Mouse (Mus musculus) heart, embryonic 12.5 days (tissue): ENCODE results near the gene Abca7. TPM values are rescaled to one million over a fixed set of nuclear protein-coding genes. Genes with fewer than 3 reads are reported as not detected.
"Not testable (repeated sequence)": the region's sequence is repeated elsewhere in the genome, so short reads cannot be mapped to it uniquely, and the experiment has no call there.

Experiments used
- ATAC-seq: fragments of 200-750 bp; cut with Nextera tagmentation; 2 replicates; pipeline ENCODE4 v1.8.0; 2017; ENCODE audit warnings: moderate TSS enrichment, moderate library complexity; ENCODE audit not compliant: insufficient number of reproducible peaks, low FRiP score
- H3K27ac ChIP-seq: fragments of 300-500 bp; sonication (generic); 2 replicates; pipeline ENCODE4 v1.5.1; 2016; ENCODE audit warnings: mild to moderate bottlenecking, moderate library complexity; ENCODE audit not compliant: poor library complexity, severe bottlenecking
- H3K27me3 ChIP-seq: fragments of 300-500 bp; sonication (generic); replicated peaks from 2 replicates; pipeline ENCODE4 v1.6.1; 2016; ENCODE audit warnings: mild to moderate bottlenecking, moderate library complexity
- H3K36me3 ChIP-seq: fragments of 300-500 bp; sonication (generic); 2 replicates; pipeline ENCODE4 v1.6.1; 2016; ENCODE audit warnings: mild to moderate bottlenecking, moderate library complexity
- H3K4me1 ChIP-seq: fragments of 300-500 bp; sonication (generic); replicated peaks from 2 replicates; pipeline ENCODE4 v1.6.1; 2016; ENCODE audit warnings: mild to moderate bottlenecking
- H3K4me2 ChIP-seq: fragments of 300-500 bp; sonication (generic); 2 replicates; pipeline ENCODE4 v1.6.1; 2016; ENCODE audit warnings: mild to moderate bottlenecking, moderate library complexity
- H3K4me3 ChIP-seq: fragments of 300-500 bp; sonication (generic); 2 replicates; pipeline ENCODE4 v1.5.1; 2016; ENCODE audit warnings: mild to moderate bottlenecking
- H3K9ac ChIP-seq: fragments of 300-500 bp; sonication (generic); 2 replicates; pipeline ENCODE4 v1.6.1; 2016; ENCODE audit warnings: mild to moderate bottlenecking, moderate library complexity
- H3K9me3 ChIP-seq: fragments of 300-500 bp; sonication (generic); replicated peaks from 2 replicates; pipeline ENCODE4 v1.6.1; 2016; ENCODE audit warnings: mild to moderate bottlenecking, moderate library complexity
- WGBS: fragments of 180-500 bp; shearing (Covaris S2); methylation state at CpG from one replicate; pipeline ENCODE4 v1.1.7; 2016; 5-methylcytosine and 5-hydroxymethylcytosine counted together
- polyA plus RNA-seq: library from polyadenylated mRNA; unstranded; fragments of >200 nt; fragmentation: Nextera tagmentation; extraction: Ambion mirVana; gene quantifications from 2 replicates; pipeline ENCODE4 v1.2.1, GENCODE M21; 2016

Gene Abca7
- polyA plus RNA-seq, 1 experiment from 2014 or later = 5.1 TPM

- Histone ChIP-seq H3K4me1 (peaks cover 41% of the 10 kb centered on the region), H3K27ac (peak overlapping the region; percentile 97; the same call in 1 of the 2 replicates), H3K9ac (peak overlapping the region; percentile 86), H3K4me3 (peak overlapping the region; percentile 68), H3K36me3 (peaks cover 46% of the 10 kb centered on the region), H3K4me2 (peak overlapping the region; percentile 81)
- not testable (repeated sequence) for H3K9me3 ChIP-seq, H3K27me3 ChIP-seq, ATAC-seq
- 22% methylated on average over 3 of the region's 3 CpGs for WGBS
Observed at GRCm38 (mm10) chr10:80054911-80055310, 58.6 kb downstream of the Abca7 start.

GRCm38 (mm10) chr10:80055364-80055763, 59.1 kb downstream of the Abca7 start:
- Histone ChIP-seq H3K27ac (no peak overlapping the region), H3K4me2 (peak overlapping the region; percentile 81), H3K4me3 (peak overlapping the region; percentile 68), H3K27me3 (no peaks in the 10 kb centered on the region), H3K9ac (peak overlapping the region; percentile 86), H3K9me3 (no peaks in the 10 kb centered on the region), H3K36me3 (peaks cover 50% of the 10 kb centered on the region), H3K4me1 (peaks cover 38% of the 10 kb centered on the region)
- WGBS = 76% methylated on average over 5 of the region's 5 CpGs
- no peak for ATAC-seq

GRCm38 (mm10) chr10:80055891-80056290, 59.6 kb downstream of the Abca7 start:
- peak overlapping the region; percentile 86; the same call in 1 of the 2 replicates for H3K9ac ChIP-seq
- no peaks in the 10 kb centered on the region for H3K9me3 ChIP-seq
- peak overlapping the region; percentile 81; the same call in 1 of the 2 replicates for H3K4me2 ChIP-seq
- no peak for ATAC-seq
- H3K4me1 ChIP-seq = peaks cover 34% of the 10 kb centered on the region
- H3K36me3 ChIP-seq = peaks cover 56% of the 10 kb centered on the region
- WGBS = 56% methylated on average over 9 of the region's 10 CpGs
- H3K27ac ChIP-seq = no peak overlapping the region
- no peaks in the 10 kb centered on the region for H3K27me3 ChIP-seq
- peak overlapping the region; percentile 68 for H3K4me3 ChIP-seq

GRCm38 (mm10) chr10:80056506-80056905, 60.2 kb downstream of the Abca7 start:
- Histone ChIP-seq H3K4me2 (no peak overlapping the region), H3K27me3 (no peaks in the 10 kb centered on the region), H3K27ac (no peak overlapping the region), H3K9ac (no peak overlapping the region), H3K36me3 (peaks cover 62% of the 10 kb centered on the region), H3K4me1 (peaks cover 30% of the 10 kb centered on the region), H3K9me3 (no peaks in the 10 kb centered on the region), H3K4me3 (no peak overlapping the region)
- no peak for ATAC-seq
- WGBS = 82% methylated on average over 4 of the region's 4 CpGs

GRCm38 (mm10) chr10:80056976-80057682, 60.8 kb downstream of the Abca7 start:
- Histone ChIP-seq H3K27me3 (no peaks in the 10 kb centered on the region), H3K4me1 (peaks cover 23% of the 10 kb centered on the region), H3K9ac (no peak overlapping the region), H3K4me3 (no peak overlapping the region), H3K4me2 (no peak overlapping the region), H3K27ac (no peak overlapping the region), H3K36me3 (peaks cover 67% of the 10 kb centered on the region), H3K9me3 (no peaks in the 10 kb centered on the region)
- 90% methylated on average over 27 of the region's 27 CpGs for WGBS
- ATAC-seq = no peak

- WGBS = 70% methylated on average over 30 of the region's 30 CpGs
- Histone ChIP-seq H3K4me2 (no peak overlapping the region), H3K27me3 (no peaks in the 10 kb centered on the region), H3K9ac (no peak overlapping the region), H3K4me1 (peaks cover 17% of the 10 kb centered on the region), H3K4me3 (no peak overlapping the region), H3K36me3 (peaks cover 74% of the 10 kb centered on the region), H3K9me3 (no peaks in the 10 kb centered on the region), H3K27ac (no peak overlapping the region)
- no peak for ATAC-seq
Observed at GRCm38 (mm10) chr10:80057683-80058326, 61.5 kb downstream of the Abca7 start.

- Histone ChIP-seq H3K9me3 (no peaks in the 10 kb centered on the region), H3K27me3 (no peaks in the 10 kb centered on the region), H3K4me2 (no peak overlapping the region), H3K9ac (0 out of 2 replicates have a peak overlapping the region, but pooled peaks have one; percentile 14), H3K4me3 (no peak overlapping the region), H3K4me1 (peaks cover 7% of the 10 kb centered on the region; the same call in 1 of the 2 replicates), H3K36me3 (peaks cover 94% of the 10 kb centered on the region), H3K27ac (no peak overlapping the region)
- 90% methylated on average over 5 of the region's 5 CpGs for WGBS
- no peak for ATAC-seq
Observed at GRCm38 (mm10) chr10:80063104-80063503, 66.8 kb downstream of the Abca7 start.

GRCm38 (mm10) chr10:80063877-80064650, 67.8 kb downstream of the Abca7 start:
- WGBS = 79% methylated on average over 23 of the region's 23 CpGs
- Histone ChIP-seq H3K4me2 (no peak overlapping the region), H3K36me3 (peaks cover 86% of the 10 kb centered on the region), H3K27ac (no peak overlapping the region), H3K9ac (no peak overlapping the region), H3K27me3 (no peaks in the 10 kb centered on the region), H3K9me3 (no peaks in the 10 kb centered on the region), H3K4me1 (peaks cover 7% of the 10 kb centered on the region; the same call in 1 of the 2 replicates), H3K4me3 (no peak overlapping the region)
- ATAC-seq = no peak

Other genes starting within 250 kb of the Abca7 start
- 35.4 and 35.9 TPM in 2 replicates for gene Polrmt, start 249.9 kb upstream of the Abca7 start, polyA plus RNA-seq
- gene Fgf22, start 241.4 kb upstream of the Abca7 start, polyA plus RNA-seq = 0.22 and 0.38 TPM in 2 replicates
- 78.7 and 78.9 TPM in 2 replicates for gene Rnf126, start 229.5 kb upstream of the Abca7 start, polyA plus RNA-seq
- 21.1 and 21.9 TPM in 2 replicates for gene Fstl3, start 219.2 kb upstream of the Abca7 start, polyA plus RNA-seq
- gene Prss57, start 205.5 kb upstream of the Abca7 start, polyA plus RNA-seq = 0.24 TPM in 1 of 2 replicates, not detected in the other
- 72.4 and 80.8 TPM in 2 replicates for gene Palm, start 202.9 kb upstream of the Abca7 start, polyA plus RNA-seq
- gene Misp, start 175.5 kb upstream of the Abca7 start, polyA plus RNA-seq = 0.40 and 0.60 TPM in 2 replicates
- gene Ptbp1, start 142.1 kb upstream of the Abca7 start, polyA plus RNA-seq = 139 and 142 TPM in 2 replicates
- gene Prtn3, start 122.0 kb upstream of the Abca7 start, polyA plus RNA-seq = 1.8 and 2.0 TPM in 2 replicates
- gene Plppr3, start 121.9 kb upstream of the Abca7 start, polyA plus RNA-seq = 14.2 and 15.5 TPM in 2 replicates
- gene Elane, start 110.2 kb upstream of the Abca7 start, polyA plus RNA-seq = 0.47 TPM in 1 of 2 replicates, not detected in the other
- not detected in 2 replicates for gene Cfd, start 105.6 kb upstream of the Abca7 start, polyA plus RNA-seq
- gene Med16, start 87.6 kb upstream of the Abca7 start, polyA plus RNA-seq = 48.3 and 50.1 TPM in 2 replicates
- gene Gm26602, start 85.6 kb upstream of the Abca7 start, polyA plus RNA-seq = 16.8 and 19.3 TPM in 2 replicates
- gene Kiss1r, start 79.5 kb upstream of the Abca7 start, polyA plus RNA-seq = 0.45 and 0.55 TPM in 2 replicates
- gene R3hdm4, start 75.3 kb upstream of the Abca7 start, polyA plus RNA-seq = 92.8 and 97.3 TPM in 2 replicates
- gene Arid3a, start 69.5 kb upstream of the Abca7 start, polyA plus RNA-seq = 6.3 and 8.3 TPM in 2 replicates
- gene Wdr18, start 36.3 kb upstream of the Abca7 start, polyA plus RNA-seq = 78.8 and 89.6 TPM in 2 replicates
- gene Grin3b, start 25.8 kb upstream of the Abca7 start, polyA plus RNA-seq = 0.12 and 0.29 TPM in 2 replicates
- 20.8 and 20.9 TPM in 2 replicates for gene Tmem259, start 12.2 kb upstream of the Abca7 start, polyA plus RNA-seq
- gene Cnn2, start 7.9 kb upstream of the Abca7 start, polyA plus RNA-seq = 302 and 307 TPM in 2 replicates
- 7.5 and 8.5 TPM in 2 replicates for gene Arhgap45, start 20.2 kb downstream of the Abca7 start, polyA plus RNA-seq
- gene Polr2e, start 43.3 kb downstream of the Abca7 start, polyA plus RNA-seq = 132 and 135 TPM in 2 replicates
- 677 and 717 TPM in 2 replicates for gene Gpx4, start 50.7 kb downstream of the Abca7 start, polyA plus RNA-seq
- gene Sbno2, start 109.1 kb downstream of the Abca7 start, polyA plus RNA-seq = 13.0 and 14.6 TPM in 2 replicates
- 10.8 and 13.8 TPM in 2 replicates for gene Stk11, start 119.3 kb downstream of the Abca7 start, polyA plus RNA-seq
- gene Atp5d, start 142.1 kb downstream of the Abca7 start, polyA plus RNA-seq = 827 and 861 TPM in 2 replicates
- 1.7 and 3.6 TPM in 2 replicates for gene Cbarp, start 144.3 kb downstream of the Abca7 start, polyA plus RNA-seq
- 25.9 and 28.9 TPM in 2 replicates for gene Midn, start 151.8 kb downstream of the Abca7 start, polyA plus RNA-seq
- 110 and 118 TPM in 2 replicates for gene Cirbp, start 169.5 kb downstream of the Abca7 start, polyA plus RNA-seq
- gene 1600002K03Rik, start 176.4 kb downstream of the Abca7 start, polyA plus RNA-seq = 10.4 and 11.7 TPM in 2 replicates
- 16.6 and 17.2 TPM in 2 replicates for gene Efna2, start 183.0 kb downstream of the Abca7 start, polyA plus RNA-seq
- gene Mum1, start 229.9 kb downstream of the Abca7 start, polyA plus RNA-seq = 43.0 and 45.9 TPM in 2 replicates